Mouse (Mus musculus): ENCODE results near the gene Sorcs1. TPM values are rescaled to one million over a fixed set of nuclear protein-coding genes. Genes with fewer than 3 reads are reported as not detected.

The Sorcs1 gene
- polyA plus RNA-seq, 1 experiment from 2014 or later, result 16.8 TPM

DNA sequence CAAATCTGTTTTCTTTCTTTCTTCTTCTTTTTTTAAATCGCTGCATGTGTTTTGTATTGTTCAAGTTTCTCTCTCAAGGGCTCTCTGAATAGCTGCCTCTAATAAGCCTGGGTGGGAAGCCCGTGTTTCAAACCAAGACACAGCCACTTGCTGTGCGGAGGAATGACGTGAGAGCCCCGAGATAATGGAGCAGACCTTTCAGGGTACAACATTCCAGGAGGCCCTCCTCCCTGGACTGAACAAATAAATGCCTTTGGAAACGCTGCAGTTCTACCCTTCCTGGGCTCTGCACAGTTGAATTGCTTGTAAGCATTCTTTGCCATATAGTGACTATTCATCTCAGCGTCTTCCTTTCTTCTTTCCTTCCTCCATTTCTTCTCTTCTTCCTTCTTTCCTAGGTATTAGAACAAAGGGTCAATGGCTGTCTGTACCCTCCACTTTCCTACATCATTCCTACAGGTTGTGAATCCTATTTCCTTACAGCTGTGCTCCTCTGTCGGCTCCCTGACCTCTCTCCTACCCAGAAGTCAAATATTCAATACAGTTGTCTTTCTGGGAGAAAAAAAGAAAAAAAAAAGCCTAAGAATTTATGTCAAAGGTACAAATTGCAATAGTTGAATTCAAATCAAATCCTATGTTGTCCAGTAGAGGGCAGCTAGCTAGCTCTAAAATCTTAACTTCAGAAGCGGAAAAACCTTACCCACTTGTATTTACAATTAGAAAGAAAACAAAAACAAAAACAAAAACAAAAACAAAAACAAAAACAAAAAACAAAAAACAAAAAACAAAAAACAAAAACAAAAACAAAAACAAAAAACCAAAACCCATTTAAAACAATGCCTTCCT lies 315.6 kb downstream of the Sorcs1 start:
- H3K27me3 ChIP-seq (ENCODE audit: control insufficient read depth, insufficient read depth, low read length), result no peaks in the 10 kb centered on the region
- H3K9me3 ChIP-seq (ENCODE audit: control insufficient read depth, low read length), result no peaks in the 10 kb centered on the region
- 13% methylated on average over 9 of the region's 9 CpGs for WGBS
- H3K9ac ChIP-seq, result no peak overlapping the region
- no peaks in the 10 kb centered on the region for H3K36me3 ChIP-seq (replicated peaks; ENCODE audit: control insufficient read depth, insufficient read depth)
- no peak overlapping the region for H3K4me3 ChIP-seq (replicated peaks; ENCODE audit: low read length)
- no peak overlapping the region for H3K27ac ChIP-seq
- no peak overlapping the region for H3K4me2 ChIP-seq (replicated peaks)
- ATAC-seq (ENCODE audit: low FRiP score), result no peak; the same call in 1 of the 2 replicates
- DNase-seq (ENCODE audit: low spot score), result peak; percentile 64
- H3K4me1 ChIP-seq (replicated peaks; ENCODE audit: control insufficient read depth, insufficient read depth, low read length), result no peaks in the 10 kb centered on the region

DNA sequence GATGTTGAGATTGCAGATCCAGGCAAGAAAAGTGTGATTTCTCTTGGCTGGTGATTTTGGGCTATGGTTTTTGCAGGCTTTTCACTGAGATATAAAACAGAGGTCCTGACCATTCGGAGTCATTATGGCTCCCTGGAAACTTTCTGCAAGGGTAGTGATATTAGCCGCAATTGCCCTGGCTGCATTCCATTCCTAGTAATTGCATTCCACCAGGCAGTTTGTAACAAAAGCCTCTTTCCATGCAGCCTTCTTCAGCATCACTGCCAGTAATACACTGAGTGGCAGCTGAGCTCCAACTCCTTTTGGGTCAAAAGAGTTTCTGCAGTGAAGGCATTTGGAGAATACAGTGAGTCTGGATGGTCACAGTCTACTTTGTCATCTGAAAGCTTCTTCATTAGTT lies 319.9 kb downstream of the Sorcs1 start:
- Histone ChIP-seq H3K4me2 (replicated peaks) (no peak overlapping the region), H3K36me3 (replicated peaks; ENCODE audit: control insufficient read depth, insufficient read depth) (no peaks in the 10 kb centered on the region), H3K9ac (no peak overlapping the region), H3K9me3 (ENCODE audit: control insufficient read depth, low read length) (no peaks in the 10 kb centered on the region), H3K27me3 (ENCODE audit: control insufficient read depth, insufficient read depth, low read length) (no peaks in the 10 kb centered on the region), H3K27ac (no peak overlapping the region), H3K4me1 (replicated peaks; ENCODE audit: control insufficient read depth, insufficient read depth, low read length) (no peaks in the 10 kb centered on the region), H3K4me3 (replicated peaks; ENCODE audit: low read length) (no peak overlapping the region)
- DNase-seq (ENCODE audit: low spot score), result no peak
- WGBS, result 32% methylated on average over 2 of the region's 2 CpGs
- ATAC-seq (ENCODE audit: low FRiP score), result no peak

DNA sequence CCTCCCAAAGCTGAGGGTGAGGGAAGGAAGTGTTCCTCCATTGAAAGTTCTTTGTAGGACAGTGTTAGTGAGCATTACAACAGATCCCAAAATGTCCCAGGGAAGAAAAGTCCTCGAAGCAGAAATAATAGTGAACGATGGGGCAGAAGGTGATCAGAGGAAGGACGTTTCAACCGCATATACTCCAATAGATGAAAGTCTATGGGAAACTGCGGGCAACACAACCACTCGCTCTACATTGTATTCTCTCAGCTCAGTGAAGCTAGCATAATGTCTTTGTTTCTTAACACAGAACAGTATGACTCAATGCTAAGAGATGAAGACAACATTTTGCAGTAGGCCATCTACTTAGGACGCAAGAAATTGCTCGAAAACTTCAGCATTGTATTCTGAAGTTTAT lies 339.2 kb downstream of the Sorcs1 start:
- no peaks in the 10 kb centered on the region for H3K27me3 ChIP-seq (ENCODE audit: control insufficient read depth, insufficient read depth, low read length)

DNA sequence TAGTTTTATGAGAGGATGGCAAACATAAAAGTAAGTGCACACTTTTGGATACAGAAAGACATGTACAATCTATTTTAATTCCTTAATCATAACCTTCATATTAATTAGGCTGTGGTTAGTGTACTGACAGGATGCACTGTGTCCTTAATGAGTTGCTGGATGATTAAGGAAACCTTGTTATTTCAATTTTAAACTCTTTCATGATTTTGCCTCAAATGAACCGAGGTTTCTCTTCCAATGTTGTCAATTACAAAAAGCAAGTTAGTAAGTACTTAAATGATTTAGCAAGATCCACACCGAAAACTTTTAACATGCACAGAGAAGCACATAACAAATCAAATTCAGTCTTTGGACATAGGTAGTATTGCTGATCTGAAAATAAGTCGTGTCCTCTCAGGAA lies 341.7 kb downstream of the Sorcs1 start:
- H3K27me3 ChIP-seq (ENCODE audit: control insufficient read depth, insufficient read depth, low read length), result no peaks in the 10 kb centered on the region
- 0 out of 2 replicates have a peak, but pooled peaks cover 7% of the 10 kb centered on the region for H3K4me1 ChIP-seq (replicated peaks; ENCODE audit: control insufficient read depth, insufficient read depth, low read length)
- H3K9ac ChIP-seq, result no peak overlapping the region
- H3K36me3 ChIP-seq (replicated peaks; ENCODE audit: control insufficient read depth, insufficient read depth), result no peaks in the 10 kb centered on the region
- no peak overlapping the region for H3K4me3 ChIP-seq (replicated peaks; ENCODE audit: low read length)
- ATAC-seq (ENCODE audit: low FRiP score) (no peak), DNase-seq (ENCODE audit: low spot score) (no peak)
- H3K27ac ChIP-seq, result no peak overlapping the region
- WGBS, result 88% methylated on average over 3 of the region's 3 CpGs
- H3K9me3 ChIP-seq (ENCODE audit: control insufficient read depth, low read length), result no peaks in the 10 kb centered on the region
- no peak overlapping the region for H3K4me2 ChIP-seq (replicated peaks)

More for the DNA sequence above, 339.2 kb downstream of the Sorcs1 start:
- Histone ChIP-seq H3K4me3 (replicated peaks; ENCODE audit: low read length) (no peak overlapping the region), H3K4me1 (replicated peaks; ENCODE audit: control insufficient read depth, insufficient read depth, low read length) (0 out of 2 replicates have a peak, but pooled peaks cover 7% of the 10 kb centered on the region), H3K9me3 (ENCODE audit: control insufficient read depth, low read length) (no peaks in the 10 kb centered on the region), H3K27ac (no peak overlapping the region), H3K9ac (no peak overlapping the region), H3K36me3 (replicated peaks; ENCODE audit: control insufficient read depth, insufficient read depth) (no peaks in the 10 kb centered on the region), H3K4me2 (replicated peaks) (no peak overlapping the region)
- ATAC-seq (ENCODE audit: low FRiP score), result no peak
- WGBS, result 85% methylated on average over 8 of the region's 8 CpGs
- DNase-seq (ENCODE audit: low spot score), result no peak

DNA sequence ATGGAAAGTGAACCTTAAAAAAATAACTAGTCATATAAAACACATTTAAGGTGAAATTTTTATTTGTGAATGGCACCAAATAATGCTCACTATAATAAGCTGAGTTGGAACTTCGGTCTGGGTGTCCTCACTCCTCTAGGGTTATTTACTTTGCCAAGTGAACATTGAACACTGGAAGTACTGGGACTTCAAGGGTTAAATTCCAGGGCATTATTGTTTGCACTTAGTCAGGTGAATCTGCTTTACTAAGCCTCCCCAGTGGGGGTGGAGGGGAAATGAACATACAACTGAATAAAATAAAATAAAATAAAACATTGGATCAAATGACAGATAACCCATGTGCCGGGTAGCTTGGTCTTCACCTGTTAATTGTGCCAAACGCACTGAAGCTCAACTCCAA lies 347.3 kb downstream of the Sorcs1 start:
- DNase-seq (ENCODE audit: low spot score), result no peak
- WGBS, result 87% methylated on average over 3 of the region's 3 CpGs

DNA sequence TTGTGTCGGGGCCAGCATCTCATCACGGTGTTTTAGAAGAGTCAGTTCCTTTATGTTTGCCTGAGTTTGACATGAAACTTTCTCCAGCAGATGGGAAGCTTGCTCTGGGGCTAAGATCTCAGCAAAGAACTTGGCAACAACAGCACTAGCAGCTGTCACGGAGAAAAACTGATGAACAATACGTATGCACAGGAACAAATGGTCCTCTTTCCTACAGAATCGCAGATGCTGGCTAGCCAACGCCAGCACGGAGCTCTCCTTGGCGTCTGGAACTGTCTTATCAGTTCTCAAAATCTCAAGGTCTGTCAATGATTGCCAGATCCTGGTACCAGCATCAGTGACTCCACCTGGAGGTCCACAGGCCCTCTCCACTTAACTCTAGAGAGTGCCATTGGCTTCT lies 350.6 kb downstream of the Sorcs1 start:
- DNase-seq (ENCODE audit: low spot score), result no peak
- Histone ChIP-seq H3K9me3 (ENCODE audit: control insufficient read depth, low read length) (no peaks in the 10 kb centered on the region), H3K4me3 (replicated peaks; ENCODE audit: low read length) (no peak overlapping the region), H3K4me2 (replicated peaks) (no peak overlapping the region), H3K9ac (no peak overlapping the region), H3K4me1 (replicated peaks; ENCODE audit: control insufficient read depth, insufficient read depth, low read length) (no peaks in the 10 kb centered on the region), H3K27ac (no peak overlapping the region), H3K36me3 (replicated peaks; ENCODE audit: control insufficient read depth, insufficient read depth) (no peaks in the 10 kb centered on the region), H3K27me3 (ENCODE audit: control insufficient read depth, insufficient read depth, low read length) (no peaks in the 10 kb centered on the region)
- no peak for ATAC-seq (ENCODE audit: low FRiP score)
- WGBS, result 76% methylated on average over 8 of the region's 8 CpGs

More for the DNA sequence above, 347.3 kb downstream of the Sorcs1 start:
- Histone ChIP-seq H3K36me3 (replicated peaks; ENCODE audit: control insufficient read depth, insufficient read depth) (no peaks in the 10 kb centered on the region), H3K9ac (no peak overlapping the region), H3K27me3 (ENCODE audit: control insufficient read depth, insufficient read depth, low read length) (no peaks in the 10 kb centered on the region), H3K9me3 (ENCODE audit: control insufficient read depth, low read length) (no peaks in the 10 kb centered on the region), H3K4me3 (replicated peaks; ENCODE audit: low read length) (no peak overlapping the region), H3K27ac (no peak overlapping the region), H3K4me1 (replicated peaks; ENCODE audit: control insufficient read depth, insufficient read depth, low read length) (no peaks in the 10 kb centered on the region), H3K4me2 (replicated peaks) (no peak overlapping the region)
- ATAC-seq (ENCODE audit: low FRiP score), result no peak

DNA sequence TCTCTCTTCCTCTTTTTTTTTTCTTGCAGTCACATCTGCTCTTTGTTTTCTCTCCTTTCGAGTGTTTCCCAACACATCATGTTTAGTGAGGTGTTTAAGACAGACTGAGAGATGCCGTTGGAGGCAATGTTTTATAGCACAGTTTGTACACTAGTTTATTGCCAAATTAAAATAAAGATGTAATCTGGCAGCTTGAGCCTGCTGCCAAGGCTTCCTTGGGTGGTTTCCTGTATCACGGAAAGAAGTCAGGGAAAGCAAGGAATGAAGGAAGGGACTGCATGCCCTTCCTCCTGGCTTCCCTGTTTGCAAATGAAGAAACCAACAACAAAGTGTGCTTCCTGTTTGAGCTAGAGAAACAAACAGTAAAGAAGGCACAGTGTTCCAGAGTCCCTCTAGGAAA lies 352.3 kb downstream of the Sorcs1 start:
- H3K9ac ChIP-seq, result no peak overlapping the region
- no peak for DNase-seq (ENCODE audit: low spot score)

DNA sequence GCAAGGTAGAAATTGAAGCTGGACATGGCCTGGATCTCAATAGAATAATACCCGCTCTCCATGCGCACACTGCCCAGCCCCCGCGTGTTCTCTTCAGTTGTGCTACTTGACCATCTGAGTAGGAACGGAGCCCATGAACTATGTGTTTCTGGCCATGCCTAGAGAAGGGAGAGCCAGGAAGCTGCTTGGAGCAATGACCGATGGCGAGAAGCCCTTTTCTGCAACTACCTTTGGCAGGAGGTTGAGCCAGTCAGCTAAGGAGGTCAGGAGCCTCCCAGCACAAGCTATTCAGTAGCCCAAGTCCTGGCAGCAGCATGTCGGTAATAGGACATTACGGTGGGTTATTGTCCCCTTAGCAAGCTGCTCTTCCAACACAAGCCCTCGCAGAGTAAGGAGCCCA lies 352.8 kb downstream of the Sorcs1 start:
- WGBS, result 95% methylated on average over 10 of the region's 10 CpGs
- Histone ChIP-seq H3K4me2 (replicated peaks) (no peak overlapping the region), H3K9ac (no peak overlapping the region), H3K36me3 (replicated peaks; ENCODE audit: control insufficient read depth, insufficient read depth) (no peaks in the 10 kb centered on the region), H3K9me3 (ENCODE audit: control insufficient read depth, low read length) (no peaks in the 10 kb centered on the region), H3K27me3 (ENCODE audit: control insufficient read depth, insufficient read depth, low read length) (no peaks in the 10 kb centered on the region), H3K4me1 (replicated peaks; ENCODE audit: control insufficient read depth, insufficient read depth, low read length) (no peaks in the 10 kb centered on the region), H3K27ac (no peak overlapping the region), H3K4me3 (replicated peaks; ENCODE audit: low read length) (no peak overlapping the region)
- ATAC-seq (ENCODE audit: low FRiP score), result no peak
- no peak for DNase-seq (ENCODE audit: low spot score)

More for the DNA sequence above, 352.3 kb downstream of the Sorcs1 start:
- no peak for ATAC-seq (ENCODE audit: low FRiP score)
- no peaks in the 10 kb centered on the region for H3K36me3 ChIP-seq (replicated peaks; ENCODE audit: control insufficient read depth, insufficient read depth)
- no peak overlapping the region for H3K4me2 ChIP-seq (replicated peaks)
- no peaks in the 10 kb centered on the region for H3K27me3 ChIP-seq (ENCODE audit: control insufficient read depth, insufficient read depth, low read length)
- no peaks in the 10 kb centered on the region for H3K9me3 ChIP-seq (ENCODE audit: control insufficient read depth, low read length)
- no peak overlapping the region for H3K4me3 ChIP-seq (replicated peaks; ENCODE audit: low read length)
- no peaks in the 10 kb centered on the region for H3K4me1 ChIP-seq (replicated peaks; ENCODE audit: control insufficient read depth, insufficient read depth, low read length)
- 76% methylated on average over 3 of the region's 3 CpGs for WGBS
- no peak overlapping the region for H3K27ac ChIP-seq

DNA sequence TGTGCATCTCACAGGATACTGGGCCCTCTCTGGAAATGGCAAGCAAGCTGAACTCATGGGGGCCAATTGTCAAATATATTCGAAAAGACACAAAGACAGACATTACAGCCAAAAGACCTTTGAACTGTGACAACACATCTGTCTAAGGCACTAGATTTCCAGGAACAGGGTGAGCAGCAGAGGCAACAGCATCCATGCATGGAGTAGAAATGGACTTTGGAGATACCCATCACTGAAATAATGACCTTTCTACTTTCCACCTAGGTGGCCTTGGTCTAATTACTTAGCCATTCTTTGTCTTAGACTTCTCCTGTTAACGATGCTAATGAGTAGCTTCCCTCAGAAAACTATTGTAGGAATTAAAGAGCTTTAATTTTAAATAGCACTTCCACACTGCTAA lies 371.4 kb downstream of the Sorcs1 start:
- ATAC-seq (ENCODE audit: low FRiP score) (no peak), DNase-seq (ENCODE audit: low spot score) (no peak)
- Histone ChIP-seq H3K4me3 (replicated peaks; ENCODE audit: low read length) (no peak overlapping the region), H3K4me2 (replicated peaks) (no peak overlapping the region), H3K4me1 (replicated peaks; ENCODE audit: control insufficient read depth, insufficient read depth, low read length) (no peaks in the 10 kb centered on the region), H3K9ac (no peak overlapping the region), H3K27me3 (ENCODE audit: control insufficient read depth, insufficient read depth, low read length) (no peaks in the 10 kb centered on the region), H3K27ac (no peak overlapping the region), H3K36me3 (replicated peaks; ENCODE audit: control insufficient read depth, insufficient read depth) (no peaks in the 10 kb centered on the region), H3K9me3 (ENCODE audit: control insufficient read depth, low read length) (no peaks in the 10 kb centered on the region)
- WGBS, result 68% methylated on average over 2 of the region's 2 CpGs

Data from hindbrain, embryonic 14.5 days (tissue).